Mouse (Mus musculus) kidney, postnatal 0 days (tissue): Measurements from ENCODE around the gene Tyk2. TPM values are rescaled to one million over a fixed set of nuclear protein-coding genes. Genes with fewer than 3 reads are reported as not detected.

ENCODE experiments used
- ATAC-seq: fragments of 200-750 bp; cut with Nextera tagmentation; replicated peaks from 2 replicates; pipeline ENCODE4 v1.8.0; 2017; ENCODE audit warnings: low read depth, moderate number of reproducible peaks, moderate TSS enrichment, moderate library complexity; ENCODE audit not compliant: low FRiP score
- DNase-seq: peaks from one replicate; pipeline ENCODE4 v3.0.0-alpha.2; 2016; ENCODE audit warnings: low spot score
- H3K27ac ChIP-seq: fragments of 300-500 bp; sonication (generic); 2 replicates; pipeline ENCODE4 v1.5.1; 2014; ENCODE audit warnings: mild to moderate bottlenecking
- H3K27me3 ChIP-seq: fragments of 300-500 bp; sonication (generic); 2 replicates; pipeline ENCODE4 v1.6.1; 2014; ENCODE audit warnings: low read length, mixed read lengths; ENCODE audit not compliant: insufficient read depth
- H3K36me3 ChIP-seq: fragments of 300-500 bp; sonication (generic); 2 replicates; pipeline ENCODE4 v1.6.1; 2014; ENCODE audit warnings: low read length, mixed read lengths; ENCODE audit not compliant: insufficient read depth
- H3K4me1 ChIP-seq: fragments of 300-500 bp; sonication (generic); replicated peaks from 2 replicates; pipeline ENCODE4 v1.6.1; 2014; ENCODE audit warnings: antibody characterized with exemption, low read length, mixed read lengths; ENCODE audit not compliant: insufficient read depth
- H3K4me2 ChIP-seq: fragments of 300-500 bp; sonication (generic); 2 replicates; pipeline ENCODE4 v1.6.1; 2014; ENCODE audit warnings: mild to moderate bottlenecking, low read length, moderate library complexity, mixed read lengths
- H3K4me3 ChIP-seq: fragments of 300-500 bp; sonication (generic); replicated peaks from 2 replicates; pipeline ENCODE4 v1.5.1; 2014; ENCODE audit warnings: low read depth, low read length
- H3K9ac ChIP-seq: fragments of 300-500 bp; sonication (generic); 2 replicates; pipeline ENCODE4 v1.6.1; 2014; ENCODE audit warnings: low read depth, low read length
- H3K9me3 ChIP-seq: fragments of 300-500 bp; sonication (generic); replicated peaks from 2 replicates; pipeline ENCODE4 v1.6.1; 2016; ENCODE audit warnings: low read length, inconsistent platforms, mixed read lengths
- CTCF ChIP-seq: IDR thresholded peaks from 2 replicates; pipeline ENCODE4 v1.5.1; 2016; ENCODE audit warnings: antibody characterized with exemption, low read depth, mild to moderate bottlenecking, moderate library complexity
- WGBS: fragments of 180-500 bp; shearing (Covaris S2); extraction: QIAGEN DNeasy Blood & Tissue Kit; methylation state at CpG from one replicate; pipeline ENCODE4 v1.1.7; 2014; 5-methylcytosine and 5-hydroxymethylcytosine counted together
- polyA plus RNA-seq: library from polyadenylated mRNA; unstranded; fragments of >200 nt; fragmentation: Nextera tagmentation; extraction: Ambion mirVana; gene quantifications from 2 replicates; pipeline ENCODE4 v1.2.1, GENCODE M21; 2015

Tyk2 gene
- polyA plus RNA-seq, 1 experiment from 2014 or later: 8.6 TPM

DNA sequence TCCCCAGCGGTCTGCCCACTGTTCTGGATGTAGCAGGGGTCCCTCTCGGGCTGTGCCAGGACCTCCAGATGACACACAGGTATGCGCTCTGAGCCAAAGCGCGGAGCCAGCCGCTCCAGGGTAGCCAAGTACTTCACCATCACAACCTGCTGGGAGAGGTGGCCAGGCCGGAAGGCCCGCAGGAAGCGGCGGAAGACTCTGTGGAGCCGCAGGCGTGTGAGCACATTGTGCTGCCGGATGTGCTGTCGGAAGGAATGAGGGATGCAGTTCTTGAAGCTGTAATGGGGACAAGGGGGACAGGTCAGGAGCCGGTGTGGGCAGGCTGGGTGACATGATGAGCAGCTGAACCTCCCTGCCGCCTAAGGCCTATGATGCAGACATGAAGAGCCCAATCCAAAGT, 9.6 kb downstream of the Tyk2 start:
- Histone ChIP-seq H3K27ac (no peak overlapping the region), H3K36me3 (peaks cover 31% of the 10 kb centered on the region), H3K4me2 (no peak overlapping the region), H3K9ac (no peak overlapping the region), H3K4me3 (no peak overlapping the region), H3K27me3 (no peaks in the 10 kb centered on the region), H3K9me3 (no peaks in the 10 kb centered on the region), H3K4me1 (no peaks in the 10 kb centered on the region)
- no peak for DNase-seq
- TF ChIP-seq CTCF: no peak
- no peak for ATAC-seq
- 95% methylated on average over 16 of the region's 16 CpGs for WGBS

DNA sequence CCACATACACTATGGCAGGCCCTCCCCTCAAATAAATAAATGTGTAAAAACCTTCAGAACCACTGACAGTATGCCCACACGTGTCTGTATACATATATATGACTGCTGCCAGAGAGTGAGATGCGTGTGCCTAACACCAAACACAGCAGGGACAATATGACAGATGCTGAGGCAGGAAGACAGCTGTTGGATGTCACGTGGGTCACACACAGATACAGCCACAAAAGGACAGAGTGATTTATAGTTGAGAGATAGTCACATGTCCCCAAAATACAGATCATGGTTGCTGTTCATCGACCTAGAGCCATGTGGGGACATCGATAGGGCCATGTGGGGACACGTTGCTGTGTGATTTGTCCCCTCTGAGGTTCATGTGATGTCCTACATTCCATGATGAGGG, 14.0 kb downstream of the Tyk2 start:
- no peak overlapping the region for H3K4me3 ChIP-seq
- 71% methylated on average over 6 of the region's 6 CpGs for WGBS
- no peak overlapping the region for H3K4me2 ChIP-seq
- no peak overlapping the region for H3K27ac ChIP-seq
- no peaks in the 10 kb centered on the region for H3K9me3 ChIP-seq
- ATAC-seq: no peak
- H3K36me3 ChIP-seq: 0 out of 2 replicates have a peak, but pooled peaks cover 15% of the 10 kb centered on the region
- no peak overlapping the region for H3K9ac ChIP-seq
- H3K4me1 ChIP-seq: no peaks in the 10 kb centered on the region
- TF ChIP-seq CTCF: no peak
- no peaks in the 10 kb centered on the region for H3K27me3 ChIP-seq
- no peak for DNase-seq

DNA sequence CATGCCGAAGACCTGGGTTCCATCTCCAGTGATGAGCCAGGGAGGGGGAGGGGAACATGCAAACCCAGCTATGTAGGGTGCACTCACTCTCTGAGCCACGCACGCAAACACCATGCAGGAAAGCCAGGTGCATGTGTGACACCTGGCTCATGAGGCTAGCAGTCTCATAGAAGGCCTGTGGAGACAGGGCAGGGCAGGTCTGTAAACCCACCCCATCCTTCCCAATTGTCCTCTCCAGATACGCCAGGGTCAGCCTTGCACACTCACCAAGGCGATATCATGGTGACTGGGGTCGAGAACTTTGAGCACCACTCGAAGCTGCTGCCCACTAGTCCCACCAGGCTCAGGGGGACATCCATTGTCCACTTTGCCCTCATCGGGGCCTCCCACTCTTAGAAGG, 15.9 kb downstream of the Tyk2 start:
- 0 out of 2 replicates have a peak, but pooled peaks cover 1% of the 10 kb centered on the region for H3K36me3 ChIP-seq
- no peak overlapping the region for H3K9ac ChIP-seq
- H3K4me2 ChIP-seq: no peak overlapping the region
- no peak for ATAC-seq
- no peaks in the 10 kb centered on the region for H3K27me3 ChIP-seq
- no peak for TF ChIP-seq CTCF
- no peaks in the 10 kb centered on the region for H3K4me1 ChIP-seq
- DNase-seq: no peak
- WGBS: 93% methylated on average over 8 of the region's 8 CpGs
- H3K27ac ChIP-seq: no peak overlapping the region
- H3K9me3 ChIP-seq: no peaks in the 10 kb centered on the region
- H3K4me3 ChIP-seq: no peak overlapping the region

DNA sequence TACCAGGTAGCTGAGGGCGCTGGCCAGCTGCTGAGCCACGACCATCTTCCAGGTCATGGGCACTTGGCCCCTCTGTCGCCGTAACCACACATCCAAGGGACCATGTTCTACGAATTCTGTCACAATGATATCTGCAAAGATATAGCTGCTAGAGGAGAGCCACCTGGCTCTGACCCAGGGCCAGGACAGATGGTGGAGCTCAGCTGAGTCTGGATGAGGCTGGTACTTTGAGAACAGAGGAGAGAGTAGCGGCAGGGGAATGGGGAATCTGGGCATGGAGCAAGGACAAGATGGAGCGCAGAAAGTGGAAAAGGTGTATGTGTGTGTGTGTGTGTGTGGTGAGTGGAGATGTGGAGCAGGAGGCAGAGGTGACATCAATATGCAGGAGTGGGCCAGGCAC, 16.9 kb downstream of the Tyk2 start:
- H3K36me3 ChIP-seq: no peaks in the 10 kb centered on the region
- DNase-seq (no peak), ATAC-seq (no peak)
- no peak for TF ChIP-seq CTCF
- H3K27ac ChIP-seq: no peak overlapping the region
- H3K4me2 ChIP-seq: no peak overlapping the region
- no peaks in the 10 kb centered on the region for H3K4me1 ChIP-seq
- 84% methylated on average over 7 of the region's 7 CpGs for WGBS
- no peak overlapping the region for H3K9ac ChIP-seq
- no peaks in the 10 kb centered on the region for H3K27me3 ChIP-seq
- no peaks in the 10 kb centered on the region for H3K9me3 ChIP-seq
- no peak overlapping the region for H3K4me3 ChIP-seq

DNA sequence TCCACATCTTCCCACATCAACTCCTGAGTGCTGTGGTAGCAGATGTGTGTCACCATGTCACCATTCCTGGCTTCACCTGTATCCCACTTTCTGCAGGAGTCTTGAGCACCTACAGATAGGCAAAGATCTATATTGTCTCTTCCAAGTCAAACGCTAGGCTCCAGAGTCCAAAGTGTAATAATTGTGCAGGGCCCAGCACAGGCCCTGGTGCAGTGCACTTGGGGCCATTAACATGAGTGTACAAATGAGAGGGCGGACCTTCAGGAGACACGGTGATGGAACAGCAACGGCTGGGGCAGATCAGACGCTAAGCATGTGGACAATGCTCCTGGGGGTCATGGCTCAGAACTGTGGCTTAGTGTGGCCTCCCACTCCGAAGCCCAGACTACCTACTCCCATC, 17.3 kb downstream of the Tyk2 start:
- Histone ChIP-seq H3K4me3 (no peak overlapping the region), H3K4me1 (no peaks in the 10 kb centered on the region), H3K27ac (no peak overlapping the region), H3K4me2 (no peak overlapping the region), H3K27me3 (no peaks in the 10 kb centered on the region), H3K9me3 (no peaks in the 10 kb centered on the region), H3K36me3 (no peaks in the 10 kb centered on the region), H3K9ac (no peak overlapping the region)
- no peak for ATAC-seq
- DNase-seq: no peak
- WGBS: 77% methylated on average over 6 of the region's 6 CpGs
- no peak for TF ChIP-seq CTCF

DNA sequence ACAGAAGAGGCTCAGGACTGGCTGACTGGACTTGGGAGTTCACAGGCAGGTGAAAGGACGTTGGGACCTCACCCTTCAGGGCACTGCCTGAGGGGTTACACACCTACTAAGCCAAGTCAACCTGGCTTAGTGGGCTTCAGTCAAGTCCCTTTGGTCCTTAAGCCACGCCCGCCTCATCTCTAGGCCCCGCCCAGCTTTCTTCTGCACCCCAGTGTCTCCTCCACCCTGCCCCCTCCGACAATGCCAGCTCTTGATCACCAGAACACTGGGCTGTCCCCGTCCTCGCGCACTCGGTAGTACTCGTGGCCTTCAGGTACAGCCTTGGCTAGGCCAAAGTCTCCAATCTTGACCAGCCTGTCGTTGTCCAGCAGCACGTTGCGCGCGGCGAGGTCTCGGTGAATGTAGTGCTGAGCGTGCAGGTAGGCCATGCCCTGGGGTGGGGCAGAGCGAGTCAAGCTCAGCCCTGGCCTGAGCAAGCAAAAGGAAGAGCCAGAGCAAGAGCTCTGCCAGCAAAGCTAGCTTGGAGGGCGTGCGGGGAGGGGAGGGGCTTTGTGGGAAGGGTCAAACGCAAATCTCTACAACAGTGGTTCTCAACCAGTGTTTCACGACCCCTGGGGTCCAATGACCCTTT, 23.3 kb downstream of the Tyk2 start:
- no peak overlapping the region for H3K27ac ChIP-seq
- no peaks in the 10 kb centered on the region for H3K9me3 ChIP-seq
- H3K36me3 ChIP-seq: no peaks in the 10 kb centered on the region
- no peak for DNase-seq
- ATAC-seq: no peak
- H3K4me1 ChIP-seq: no peaks in the 10 kb centered on the region
- H3K9ac ChIP-seq: no peak overlapping the region
- H3K4me2 ChIP-seq: no peak overlapping the region
- WGBS: 50% methylated on average over 23 of the region's 23 CpGs
- no peak for TF ChIP-seq CTCF
- H3K4me3 ChIP-seq: no peak overlapping the region
- H3K27me3 ChIP-seq: no peaks in the 10 kb centered on the region
